ENCODE assay signal across 8 mouse cellular contexts in genomic region chr9:21031251-21031895, GRCm38 (mm10). TPM values are rescaled to one million over a fixed set of nuclear protein-coding genes. Genes with fewer than 3 reads are reported as not detected.
DNase-seq lines count a peak whose midpoint lies in the region; ATAC-seq and TF ChIP-seq lines count a peak whose summit lies in the region.

No protein-coding gene starts in this region.

- H3K9ac ChIP-seq in kidney, embryonic 15.5 days = no peak overlapping the region; the same call in 1 of the 2 replicates

- H3K27ac ChIP-seq in embryonic fibroblast, embryonic 13.5 days (ENCODE audit: insufficient read depth, low read length) = peak overlapping the region; percentile 34; the same call in 1 of the 2 replicates
- peak overlapping the region; percentile 30; the same call in 1 of the 2 replicates for H3K27ac ChIP-seq in heart, embryonic 10.5 days
- peak overlapping the region; percentile 41; the same call in 1 of the 2 replicates for H3K27ac ChIP-seq in kidney, embryonic 15.5 days

- WGBS in heart, embryonic 10.5 days = under 1% methylated on average over 36 of the region's 36 CpGs
- WGBS in kidney, embryonic 15.5 days = under 1% methylated on average over 36 of the region's 36 CpGs

- ATAC-seq in activated CD4-positive, CD25-positive, alpha-beta regulatory T cell, adult 4 months = peak; percentile 30
- ATAC-seq in kidney, embryonic 15.5 days (replicated peaks; ENCODE audit: low FRiP score) = peak; percentile 34

- peak overlapping the region; percentile 49 for H3K4me3 ChIP-seq in embryonic fibroblast, embryonic 13.5 days (ENCODE audit: insufficient read depth, low read length)
- H3K4me3 ChIP-seq in heart, embryonic 10.5 days = peak overlapping the region; percentile 66
- H3K4me3 ChIP-seq in kidney, embryonic 15.5 days (replicated peaks) = peak overlapping the region; percentile 58
- peak overlapping the region; percentile 45 for H3K4me3 ChIP-seq in myocyte

- H3K9me3 ChIP-seq in heart, embryonic 10.5 days = no peaks in the 10 kb centered on the region
- H3K9me3 ChIP-seq in kidney, embryonic 15.5 days (replicated peaks) = no peaks in the 10 kb centered on the region

- peak overlapping the region; percentile 98 for H3K4me2 ChIP-seq in kidney, embryonic 15.5 days
- H3K4me2 ChIP-seq in myocyte (ENCODE audit: low read depth) = peak overlapping the region; percentile 100

- TF ChIP-seq POLR2A in embryonic fibroblast, embryonic 13.5 days (IDR thresholded peaks at IDR 0.05; ENCODE audit: low read depth, low read length) = peak; percentile 55
- TF ChIP-seq POLR2A in myocyte (IDR thresholded peaks at IDR 0.05; ENCODE audit: insufficient read length, low read depth) = peak; percentile 34

- H3K79me2 ChIP-seq in myocyte (ENCODE audit: control insufficient read depth, insufficient read depth) = no peaks in the 10 kb centered on the region

- H3K36me3 ChIP-seq in heart, embryonic 10.5 days = no peaks in the 10 kb centered on the region
- no peaks in the 10 kb centered on the region for H3K36me3 ChIP-seq in kidney, embryonic 15.5 days
- no peaks in the 10 kb centered on the region for H3K36me3 ChIP-seq in myocyte (ENCODE audit: control insufficient read depth, insufficient read depth)

- H3K27me3 ChIP-seq in heart, embryonic 10.5 days (ENCODE audit: insufficient read depth, poor library complexity, severe bottlenecking) = peaks cover 91% of the 10 kb centered on the region
- peaks cover 78% of the 10 kb centered on the region for H3K27me3 ChIP-seq in kidney, embryonic 15.5 days
- peaks cover 17% of the 10 kb centered on the region for H3K27me3 ChIP-seq in myocyte (ENCODE audit: control insufficient read depth, insufficient read depth, insufficient read length)

- no peaks in the 10 kb centered on the region for H3K4me1 ChIP-seq in embryonic fibroblast, embryonic 13.5 days (ENCODE audit: control insufficient read depth, insufficient read depth, low read length)
- H3K4me1 ChIP-seq in heart, embryonic 10.5 days = peaks cover 63% of the 10 kb centered on the region
- H3K4me1 ChIP-seq in kidney, embryonic 15.5 days = peaks cover 68% of the 10 kb centered on the region

- DNase-seq in 416B (ENCODE audit: low read depth) (peak; percentile 86), liver (peak; percentile 75)
- DNase-seq in heart, embryonic 10.5 days (ENCODE audit: low spot score) = no peak
- DNase-seq in telencephalon, adult 2 months (ENCODE audit: low read depth, low spot score) = peak; percentile 93

- no peak overlapping the region for H3ac ChIP-seq in myocyte (ENCODE audit: control insufficient read depth, insufficient read length)

- no peak for TF ChIP-seq CTCF in embryonic fibroblast, embryonic 13.5 days (IDR thresholded peaks at IDR 0.05; ENCODE audit: borderline replicate concordance, insufficient read depth, low read length)

TF ChIP-seq in myocyte, 11 proteins besides CTCF, POLR2A, EP300 and RAD21:
- TF ChIP-seq SRF (IDR thresholded peaks at IDR 0.05; ENCODE audit: control insufficient read depth, insufficient read length, low read depth) (no peak), MAX (IDR thresholded peaks at IDR 0.05; ENCODE audit: low read depth) (no peak), USF1 (IDR thresholded peaks at IDR 0.05; ENCODE audit: low read depth) (no peak)

RNA-seq across cellular contexts. Expression of gene Icam5, which starts 0.5 kb away (rescaled TPM):
- not detected for polyA plus RNA-seq in activated CD4-positive, CD25-positive, alpha-beta regulatory T cell, adult 4 months (2017; shearing (Covaris generic))
- polyA plus RNA-seq in embryonic fibroblast, embryonic 13.5 days (2011; ENCODE audit: insufficient read length, low read depth, missing spikeins) = 0.82 and 1.0 TPM in 2 replicates
- 0.06 and 0.09 TPM in 2 replicates for polyA plus RNA-seq in heart, embryonic 10.5 days (2016; fragmentation: Nextera tagmentation; extraction: Ambion mirVana)
- polyA plus RNA-seq in kidney, embryonic 15.5 days (2015; fragmentation: Nextera tagmentation; extraction: Ambion mirVana) = 0.18 and 0.38 TPM in 2 replicates
- polyA plus RNA-seq in myocyte (2012; fragmentation: generic; extraction: Trizol) = 0.25 TPM

RNA-seq across cellular contexts. Expression of gene Icam4, which starts 2.2 kb away (rescaled TPM):
- 1 to 10 TPM; 2.9 to 3.8 TPM for polyA plus RNA-seq in activated CD4-positive, CD25-positive, alpha-beta regulatory T cell, adult 4 months (2017; shearing (Covaris generic))
- polyA plus RNA-seq in embryonic fibroblast, embryonic 13.5 days (2011; ENCODE audit: insufficient read length, low read depth, missing spikeins) = not detected in 2 replicates
- 15.2 and 19.9 TPM in 2 replicates for polyA plus RNA-seq in heart, embryonic 10.5 days (2016; fragmentation: Nextera tagmentation; extraction: Ambion mirVana)
- 2.0 and 2.7 TPM in 2 replicates for polyA plus RNA-seq in kidney, embryonic 15.5 days (2015; fragmentation: Nextera tagmentation; extraction: Ambion mirVana)
- polyA plus RNA-seq in myocyte (2012; fragmentation: generic; extraction: Trizol) = 0.73 TPM

RNA-seq across cellular contexts. Expression of gene Icam1, which starts 15.6 kb away (rescaled TPM):
- polyA plus RNA-seq in activated CD4-positive, CD25-positive, alpha-beta regulatory T cell, adult 4 months (2017; shearing (Covaris generic)) = 10 to 100 TPM; 55.3 to 64.7 TPM
- polyA plus RNA-seq in embryonic fibroblast, embryonic 13.5 days (2011; ENCODE audit: insufficient read length, low read depth, missing spikeins) = 15.4 and 18.9 TPM in 2 replicates
- polyA plus RNA-seq in heart, embryonic 10.5 days (2016; fragmentation: Nextera tagmentation; extraction: Ambion mirVana) = 7.7 and 9.7 TPM in 2 replicates
- 10.8 and 13.7 TPM in 2 replicates for polyA plus RNA-seq in kidney, embryonic 15.5 days (2015; fragmentation: Nextera tagmentation; extraction: Ambion mirVana)
- 0.06 TPM for polyA plus RNA-seq in myocyte (2012; fragmentation: generic; extraction: Trizol)

RNA-seq across cellular contexts. Expression of gene Mrpl4, which starts 28.8 kb away (rescaled TPM):
- polyA plus RNA-seq in activated CD4-positive, CD25-positive, alpha-beta regulatory T cell, adult 4 months (2017; shearing (Covaris generic)) = 100 to 1,000 TPM; 100 to 103 TPM
- polyA plus RNA-seq in embryonic fibroblast, embryonic 13.5 days (2011; ENCODE audit: insufficient read length, low read depth, missing spikeins) = 43.7 and 43.9 TPM in 2 replicates
- 157 and 162 TPM in 2 replicates for polyA plus RNA-seq in heart, embryonic 10.5 days (2016; fragmentation: Nextera tagmentation; extraction: Ambion mirVana)
- polyA plus RNA-seq in kidney, embryonic 15.5 days (2015; fragmentation: Nextera tagmentation; extraction: Ambion mirVana) = 140 and 143 TPM in 2 replicates
- 110 TPM for polyA plus RNA-seq in myocyte (2012; fragmentation: generic; extraction: Trizol)

RNA-seq across cellular contexts. Expression of gene Zglp1, which starts 35.5 kb away (rescaled TPM):
- under 1 TPM in 1 of 2 experiments, not detected in 1; 0.66 TPM for polyA plus RNA-seq in activated CD4-positive, CD25-positive, alpha-beta regulatory T cell, adult 4 months (2017; shearing (Covaris generic))
- not detected in 2 replicates for polyA plus RNA-seq in embryonic fibroblast, embryonic 13.5 days (2011; ENCODE audit: insufficient read length, low read depth, missing spikeins)
- 1.0 and 1.9 TPM in 2 replicates for polyA plus RNA-seq in heart, embryonic 10.5 days (2016; fragmentation: Nextera tagmentation; extraction: Ambion mirVana)
- polyA plus RNA-seq in kidney, embryonic 15.5 days (2015; fragmentation: Nextera tagmentation; extraction: Ambion mirVana) = 1.6 and 1.8 TPM in 2 replicates
- polyA plus RNA-seq in myocyte (2012; fragmentation: generic; extraction: Trizol) = 0.26 TPM
